Mouse (Mus musculus) heart, adult 2 months (tissue): ENCODE measurements around the gene Ipo7.

Source experiments
- CTCF ChIP-seq: fragments of 200-600 bp; IDR thresholded peaks from 2 replicates; pipeline ENCODE4 v1.8.1; 2022; ENCODE audit warnings: antibody characterized with exemption, mild to moderate bottlenecking, moderate library complexity
- EP300 ChIP-seq: fragments of 200-500 bp; IDR thresholded peaks from 2 replicates; pipeline ENCODE4 v1.6.1; 2011; ENCODE audit warnings: low read depth, low read length, control low read depth; ENCODE audit not compliant: insufficient read depth

DNA sequence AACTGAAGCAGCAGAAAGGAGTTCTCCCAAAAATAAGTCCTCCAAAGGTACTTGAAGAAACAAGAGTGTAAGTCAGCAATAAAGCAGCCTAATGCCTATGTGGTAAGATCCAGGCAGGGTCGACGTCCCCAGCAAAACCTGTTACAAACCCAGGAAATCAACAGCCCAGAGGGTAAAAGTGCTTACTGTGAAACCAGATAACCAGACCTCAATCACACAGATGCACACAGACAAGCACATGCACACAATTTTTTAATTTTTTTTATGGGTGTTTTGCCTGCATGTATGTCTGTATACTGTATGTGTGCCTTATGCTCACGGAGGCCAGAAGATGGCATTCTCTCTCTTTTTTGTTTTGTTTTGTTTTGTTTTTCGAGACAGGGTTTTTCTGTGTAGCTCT lies 78.3 kb downstream of the Ipo7 start:
- TF ChIP-seq CTCF (0 out of 2 replicates have a peak, but pooled peaks have one; percentile 25), EP300 (no peak)
